In genomic region chr6:91441145-91441662, GRCm38 (mm10) we compare ENCODE assay signal across 8 mouse cellular contexts. TPM values are rescaled to one million over a fixed set of nuclear protein-coding genes. Genes with fewer than 3 reads are reported as not detected.
DNase-seq lines count a peak whose midpoint lies in the region; ATAC-seq and TF ChIP-seq lines count a peak whose summit lies in the region.

No protein-coding gene starts in this region.

- TF ChIP-seq POLR2A in lung, adult 2 months (IDR thresholded peaks at IDR 0.05; ENCODE audit: borderline replicate concordance, extremely low read depth, low read depth, low read length): no peak

- H3K9me3 ChIP-seq in liver, embryonic 14.5 days (ENCODE audit: control insufficient read depth, low read length): no peaks in the 10 kb centered on the region
- H3K9me3 ChIP-seq in stomach, postnatal 0 days (ENCODE audit: control insufficient read depth, low read length): no peaks in the 10 kb centered on the region

- ATAC-seq in granulocyte monocyte progenitor cell, adult 5-6 weeks (replicated peaks; ENCODE audit: poor library complexity, severe bottlenecking): peak; percentile 71
- peak; percentile 67 for ATAC-seq in liver, embryonic 14.5 days (ENCODE audit: insufficient read depth)
- ATAC-seq in stomach, postnatal 0 days (ENCODE audit: low FRiP score, low TSS enrichment): peak; percentile 75

- peak overlapping the region; percentile 89 for H3K4me2 ChIP-seq in liver, embryonic 14.5 days (ENCODE audit: low read depth)
- H3K4me2 ChIP-seq in stomach, postnatal 0 days (replicated peaks; ENCODE audit: low read depth): peak overlapping the region; percentile 94

- TF ChIP-seq EP300 in liver, embryonic 14.5 days (IDR thresholded peaks at IDR 0.05; ENCODE audit: low read depth): no peak
- TF ChIP-seq EP300 in stomach, postnatal 0 days (optimal IDR thresholded peaks at IDR 0.05): no peak

- H3K4me3 ChIP-seq in lung, adult 2 months (replicated peaks; ENCODE audit: extremely low read depth, low read depth, low read length): peak overlapping the region; percentile 64
- peak overlapping the region; percentile 77 for H3K4me3 ChIP-seq in brown adipose tissue, adult 24 weeks (ENCODE audit: insufficient read depth, low read depth, low read length)
- peak overlapping the region; percentile 64 to 89 for H3K4me3 ChIP-seq in liver, embryonic 14.5 days (ENCODE audit: insufficient read depth in 1 of 2, low read depth in 2 of 2, low read length in 2 of 2)
- peak overlapping the region; percentile 63 for H3K4me3 ChIP-seq in stomach, postnatal 0 days (ENCODE audit: low read depth, low read length)

- WGBS in lung, adult 2 months: under 1% methylated on average over 19 of the region's 19 CpGs
- WGBS in liver, embryonic 14.5 days (ENCODE audit: insufficient replicate concordance): 1% methylated on average over 19 of the region's 19 CpGs
- 2% methylated on average over 19 of the region's 19 CpGs for WGBS in stomach, postnatal 0 days

- peak overlapping the region; percentile 68 for H3K27ac ChIP-seq in brown adipose tissue, adult 24 weeks (replicated peaks; ENCODE audit: low read depth, low read length)
- H3K27ac ChIP-seq in liver, embryonic 14.5 days: peak overlapping the region; percentile 47
- peak overlapping the region; percentile 69 for H3K27ac ChIP-seq in stomach, postnatal 0 days (replicated peaks)

- peaks cover 3% of the 10 kb centered on the region; the same call in 1 of the 2 replicates for H3K27me3 ChIP-seq in liver, embryonic 14.5 days (ENCODE audit: control insufficient read depth, insufficient read depth, low read length)
- no peaks in the 10 kb centered on the region for H3K27me3 ChIP-seq in stomach, postnatal 0 days (ENCODE audit: control insufficient read depth, insufficient read depth, low read length)

- no peak for TF ChIP-seq CTCF in lung, adult 2 months (IDR thresholded peaks at IDR 0.05; ENCODE audit: insufficient read depth, low read length)
- TF ChIP-seq CTCF in liver, embryonic 14.5 days (IDR thresholded peaks at IDR 0.05; ENCODE audit: low read depth): no peak
- TF ChIP-seq CTCF in stomach, postnatal 0 days (IDR thresholded peaks at IDR 0.05; ENCODE audit: low read depth): no peak

- DNase-seq in lung, adult 2 months: no peak
- DNase-seq in lung, postnatal 14 days: no peak
- DNase-seq in liver, embryonic 14.5 days (ENCODE audit: low read depth in 3 of 3, low spot score in 3 of 3): peak in 2 of 3 experiments; percentile 14 to 38
- peak; percentile 60 for DNase-seq in stomach, postnatal 0 days (ENCODE audit: low spot score)
- no peak for DNase-seq in yolk sac, embryonic 10.5 days (ENCODE audit: low spot score)
- DNase-seq in natural killer cell, adult 2 months (ENCODE audit: low spot score in 2 of 2): no peak

- no peaks in the 10 kb centered on the region for H3K36me3 ChIP-seq in liver, embryonic 14.5 days (replicated peaks; ENCODE audit: control insufficient read depth, insufficient read depth, low read depth)
- no peaks in the 10 kb centered on the region for H3K36me3 ChIP-seq in stomach, postnatal 0 days (ENCODE audit: control insufficient read depth, insufficient read depth, low read length)

- H3K9ac ChIP-seq in liver, embryonic 14.5 days (replicated peaks): peak overlapping the region; percentile 60
- peak overlapping the region; percentile 74 for H3K9ac ChIP-seq in stomach, postnatal 0 days (ENCODE audit: low read length)

- H3K4me1 ChIP-seq in lung, adult 2 months (ENCODE audit: control insufficient read depth, insufficient read depth, low read length): peaks cover 3% of the 10 kb centered on the region; the same call in 1 of the 2 replicates
- H3K4me1 ChIP-seq in brown adipose tissue, adult 24 weeks (ENCODE audit: control insufficient read depth, insufficient read depth, insufficient read length, low read length): peaks cover 4% of the 10 kb centered on the region
- peaks cover 4 to 8% of the 10 kb centered on the region in 2 experiments; a peak in 3 of 4 replicates for H3K4me1 ChIP-seq in liver, embryonic 14.5 days (replicated peaks; ENCODE audit: control insufficient read depth in 2 of 2, insufficient read depth in 2 of 2, low read length in 1 of 2)
- no peaks in the 10 kb centered on the region for H3K4me1 ChIP-seq in stomach, postnatal 0 days (replicated peaks; ENCODE audit: control insufficient read depth, insufficient read depth)

RNA-seq across cellular contexts. Expression of gene Wnt7a, which starts 30.0 kb away (rescaled TPM):
- 9.7 and 10.8 TPM in 2 replicates for polyA plus RNA-seq in lung, adult 2 months (2012; rRNA removed)
- not detected in 2 replicates for polyA plus RNA-seq in brown adipose tissue, adult 24 weeks (2012; ENCODE audit: insufficient read depth, insufficient read length, missing spikeins)
- total RNA-seq in granulocyte monocyte progenitor cell, adult 5-6 weeks (2014; fragmentation: Nextera tagmentation): not detected in 2 replicates
- total RNA-seq in granulocyte monocyte progenitor cell, adult 5-6 weeks (2017): not detected in 2 replicates
- 0.01 TPM in 1 of 2 replicates, not detected in the other for polyA plus RNA-seq in liver, embryonic 14.5 days (2012; rRNA removed)
- polyA plus RNA-seq in liver, embryonic 14.5 days (2014; fragmentation: Nextera tagmentation; extraction: Ambion mirVana): not detected in 2 replicates
- polyA plus RNA-seq in stomach, postnatal 0 days (2015; fragmentation: Nextera tagmentation; extraction: Ambion mirVana): not detected in 2 replicates

RNA-seq across cellular contexts. Expression of gene Chchd4, which starts 32.1 kb away (rescaled TPM):
- 3.5 and 4.4 TPM in 2 replicates for polyA plus RNA-seq in lung, adult 2 months (2012; rRNA removed)
- polyA plus RNA-seq in brown adipose tissue, adult 24 weeks (2012; ENCODE audit: insufficient read depth, insufficient read length, missing spikeins): 15.7 and 19.6 TPM in 2 replicates
- total RNA-seq in granulocyte monocyte progenitor cell, adult 5-6 weeks (2014; fragmentation: Nextera tagmentation): 23.4 and 30.7 TPM in 2 replicates
- total RNA-seq in granulocyte monocyte progenitor cell, adult 5-6 weeks (2017): 24.6 and 24.9 TPM in 2 replicates
- polyA plus RNA-seq in liver, embryonic 14.5 days (2012; rRNA removed): 5.0 and 6.6 TPM in 2 replicates
- polyA plus RNA-seq in liver, embryonic 14.5 days (2014; fragmentation: Nextera tagmentation; extraction: Ambion mirVana): 14.1 and 14.9 TPM in 2 replicates
- polyA plus RNA-seq in stomach, postnatal 0 days (2015; fragmentation: Nextera tagmentation; extraction: Ambion mirVana): 14.7 TPM in 2 replicates

RNA-seq across cellular contexts. Expression of gene Tmem43, which starts 32.3 kb away (rescaled TPM):
- polyA plus RNA-seq in lung, adult 2 months (2012; rRNA removed): 65.2 and 79.5 TPM in 2 replicates
- 33.9 and 34.2 TPM in 2 replicates for polyA plus RNA-seq in brown adipose tissue, adult 24 weeks (2012; ENCODE audit: insufficient read depth, insufficient read length, missing spikeins)
- 63.2 and 76.0 TPM in 2 replicates for total RNA-seq in granulocyte monocyte progenitor cell, adult 5-6 weeks (2014; fragmentation: Nextera tagmentation)
- 59.3 and 77.7 TPM in 2 replicates for total RNA-seq in granulocyte monocyte progenitor cell, adult 5-6 weeks (2017)
- 7.1 and 7.4 TPM in 2 replicates for polyA plus RNA-seq in liver, embryonic 14.5 days (2012; rRNA removed)
- 9.3 and 11.3 TPM in 2 replicates for polyA plus RNA-seq in liver, embryonic 14.5 days (2014; fragmentation: Nextera tagmentation; extraction: Ambion mirVana)
- 72.0 and 72.6 TPM in 2 replicates for polyA plus RNA-seq in stomach, postnatal 0 days (2015; fragmentation: Nextera tagmentation; extraction: Ambion mirVana)

Comparison
In these comparisons a context has a peak if more than half of its experiments do, and no peak if none do; other contexts are left out.
1. DNase-seq: peak in liver, embryonic 14.5 days (2 of 3) and stomach, postnatal 0 days (single experiment); none in lung, adult 2 months (single experiment), lung, postnatal 14 days (single experiment), yolk sac, embryonic 10.5 days (single experiment) and natural killer cell, adult 2 months (0 of 2).
2. RNA of gene Wnt7a, which starts 30.0 kb away (polyA plus RNA-seq): 9.7 to 10.8 TPM in lung, adult 2 months; not detected in stomach, postnatal 0 days, not detected in brown adipose tissue, adult 24 weeks and 0.01 TPM in liver, embryonic 14.5 days; every median in the first group is over 10 times any median in the second.
3. Peak in every context shown above with its lines, with median percentiles within 50 percentile points of each other: H3K4me3 ChIP-seq, H3K27ac ChIP-seq and ATAC-seq.